In genomic region chr1:119422460-119423015, GRCm38 (mm10) we compare ENCODE assay signal across 7 mouse cellular contexts. TPM values are rescaled to one million over a fixed set of nuclear protein-coding genes. Genes with fewer than 3 reads are reported as not detected.
A peak's percentile ranks its signal among the peaks of the same experiment; 100 is the strongest.
DNase-seq lines count a peak whose midpoint lies in the region; ATAC-seq and TF ChIP-seq lines count a peak whose summit lies in the region.

No protein-coding gene starts in this region.

- H3K36me3 ChIP-seq in testis, adult 2 months (ENCODE audit: control insufficient read depth, insufficient read depth, low read length): no peaks in the 10 kb centered on the region
- H3K36me3 ChIP-seq in heart, embryonic 13.5 days: no peaks in the 10 kb centered on the region
- no peaks in the 10 kb centered on the region for H3K36me3 ChIP-seq in limb, embryonic 15.5 days

- H3K4me1 ChIP-seq in testis, adult 2 months (ENCODE audit: control insufficient read depth, insufficient read depth, low read length): peaks cover 27% of the 10 kb centered on the region
- peaks cover 26% of the 10 kb centered on the region for H3K4me1 ChIP-seq in heart, embryonic 13.5 days
- peaks cover 48% of the 10 kb centered on the region for H3K4me1 ChIP-seq in limb, embryonic 15.5 days

- H3K27ac ChIP-seq in testis, adult 2 months (ENCODE audit: control insufficient read depth, insufficient read depth, low read depth, low read length): no peak overlapping the region
- H3K27ac ChIP-seq in heart, embryonic 13.5 days (replicated peaks): no peak overlapping the region
- H3K27ac ChIP-seq in limb, embryonic 15.5 days: no peak overlapping the region

- H3K4me2 ChIP-seq in heart, embryonic 13.5 days: peak overlapping the region; percentile 100
- peak overlapping the region; percentile 100 for H3K4me2 ChIP-seq in limb, embryonic 15.5 days

- no peak for TF ChIP-seq CTCF in testis, adult 2 months (IDR thresholded peaks at IDR 0.05; ENCODE audit: control insufficient read depth, insufficient read depth, insufficient replicate concordance, low read depth, low read length)

- no peaks in the 10 kb centered on the region for H3K27me3 ChIP-seq in testis, adult 2 months (ENCODE audit: control insufficient read depth, insufficient read depth, low read length)
- peaks cover 85% of the 10 kb centered on the region for H3K27me3 ChIP-seq in heart, embryonic 13.5 days (replicated peaks)
- peaks cover 77% of the 10 kb centered on the region for H3K27me3 ChIP-seq in limb, embryonic 15.5 days

- peak overlapping the region; percentile 84 for H3K9ac ChIP-seq in heart, embryonic 13.5 days
- H3K9ac ChIP-seq in limb, embryonic 15.5 days: no peak overlapping the region

- WGBS in heart, embryonic 13.5 days: under 1% methylated on average over 32 of the region's 32 CpGs
- WGBS in limb, embryonic 15.5 days: 1% methylated on average over 31 of the region's 32 CpGs

- TF ChIP-seq POLR2A in testis, adult 2 months (IDR thresholded peaks at IDR 0.05; ENCODE audit: control insufficient read depth, low read depth, low read length): no peak

- H3K4me3 ChIP-seq in testis, adult 2 months (ENCODE audit: control insufficient read depth, low read depth, low read length): peak overlapping the region; percentile 82
- H3K4me3 ChIP-seq in heart, embryonic 13.5 days: peak overlapping the region; percentile 75
- H3K4me3 ChIP-seq in limb, embryonic 15.5 days: peak overlapping the region; percentile 70

- no peak for ATAC-seq in heart, embryonic 13.5 days (ENCODE audit: extremely low read depth, insufficient number of reproducible peaks, low FRiP score, low TSS enrichment)
- ATAC-seq in limb, embryonic 15.5 days (ENCODE audit: insufficient number of reproducible peaks, low FRiP score, low TSS enrichment, low read depth): no peak
- ATAC-seq in erythroid progenitor cell, adult 5-6 weeks (replicated peaks; ENCODE audit: low FRiP score, poor library complexity, severe bottlenecking): no peak

- H3K9me3 ChIP-seq in heart, embryonic 13.5 days: no peaks in the 10 kb centered on the region
- H3K9me3 ChIP-seq in limb, embryonic 15.5 days: no peaks in the 10 kb centered on the region

- DNase-seq in testis, postnatal 14 days (ENCODE audit: low spot score): no peak
- peak; percentile 52 for DNase-seq in retina, postnatal 1 day
- no peak for DNase-seq in layer of hippocampus, adult 9-11 months

RNA-seq across cellular contexts. Expression of gene Inhbb, which starts 0.5 kb away (rescaled TPM):
- polyA plus RNA-seq in testis, adult 2 months (2012; rRNA removed): 7.3 and 8.8 TPM in 2 replicates
- 0.28 and 0.55 TPM in 2 replicates for polyA plus RNA-seq in heart, embryonic 13.5 days (2015; fragmentation: Nextera tagmentation; extraction: Ambion mirVana)
- polyA plus RNA-seq in limb, embryonic 15.5 days (2015; fragmentation: Nextera tagmentation; extraction: Ambion mirVana): 1.8 and 2.6 TPM in 2 replicates
- total RNA-seq in erythroid progenitor cell, adult 5-6 weeks (2015; ENCODE audit: low replicate concordance): not detected in 2 replicates
- total RNA-seq in erythroid progenitor cell, adult 5-6 weeks (2017; ENCODE audit: low replicate concordance): not detected in 2 replicates
